24 mouse cellular contexts compared by ENCODE assay signal in the genomic region with DNA sequence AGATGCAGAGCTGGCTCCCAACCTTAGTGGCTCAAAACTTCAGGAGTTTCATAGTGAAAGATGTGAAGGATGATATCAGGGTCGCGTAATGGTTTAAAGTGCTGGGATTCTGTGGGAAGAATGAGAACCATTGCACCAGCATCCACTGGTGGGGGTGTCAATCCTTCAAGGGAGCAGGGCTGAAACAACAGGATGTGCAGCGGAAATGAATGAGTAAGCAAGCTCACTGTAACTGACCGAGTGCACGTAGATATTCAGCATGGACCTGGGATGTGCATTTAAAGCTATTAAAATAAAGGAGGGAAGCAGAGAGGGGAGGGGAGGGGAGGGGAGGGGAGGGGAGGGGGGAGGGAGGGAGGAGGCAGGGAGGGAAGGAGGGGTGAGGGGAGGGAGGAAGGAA.
"Had no signal": no experiment of that assay in that cellular context is flagged by ENCODE, and none has a peak within 500 bp of the region (broad histone marks: within the 10 kb centered on the region; RNA-seq: fewer than 3 reads in every experiment).

No protein-coding gene starts in this region.

- H3K4me1 ChIP-seq: hindbrain, embryonic 15.5 days had no signal

- ATAC-seq: hindbrain, postnatal 0 days; intestine, embryonic 16.5 days had no signal

- DNase-seq: gastrocnemius, postnatal 14 days; gastrocnemius, postnatal 36 days; heart, adult 18-20 months; heart, postnatal 14 days; heart, postnatal 36 days; kidney, adult 11 months; kidney, adult 2 months; kidney, adult 9 months; kidney, postnatal 14 days; kidney, postnatal 36 days; layer of hippocampus, adult 9-11 months; layer of hippocampus, postnatal 36 days; liver had no signal

- H3K27me3 ChIP-seq: heart, embryonic 12.5 days; hindbrain, embryonic 13.5 days; hindbrain, embryonic 15.5 days; kidney, embryonic 15.5 days; limb, embryonic 12.5 days had no signal

- H3K27ac ChIP-seq: heart, embryonic 10.5 days; hindbrain, embryonic 13.5 days; hindbrain, embryonic 15.5 days; hindbrain, postnatal 0 days; kidney, postnatal 0 days; limb, embryonic 10.5 days; limb, embryonic 12.5 days had no signal

- H3K9ac ChIP-seq: forebrain, postnatal 0 days; heart, embryonic 12.5 days; hindbrain, embryonic 13.5 days; hindbrain, embryonic 15.5 days; kidney, embryonic 15.5 days; limb, embryonic 12.5 days had no signal

- H3K36me3 ChIP-seq: heart, embryonic 10.5 days; heart, embryonic 12.5 days; hindbrain, embryonic 13.5 days; hindbrain, embryonic 15.5 days; kidney, embryonic 15.5 days; limb, embryonic 10.5 days; limb, embryonic 12.5 days had no signal

- H3K4me2 ChIP-seq: heart, embryonic 12.5 days; hindbrain, embryonic 13.5 days; hindbrain, embryonic 15.5 days; kidney, embryonic 15.5 days; limb, embryonic 12.5 days had no signal

- H3K4me3 ChIP-seq: heart, embryonic 10.5 days; heart, embryonic 12.5 days; hindbrain, embryonic 13.5 days; hindbrain, embryonic 15.5 days; kidney, embryonic 15.5 days; limb, embryonic 10.5 days; limb, embryonic 12.5 days had no signal

- H3K9me3 ChIP-seq: heart, embryonic 10.5 days; heart, embryonic 12.5 days; hindbrain, embryonic 13.5 days; hindbrain, embryonic 15.5 days; kidney, embryonic 15.5 days; limb, embryonic 10.5 days; limb, embryonic 12.5 days had no signal
